Mouse (Mus musculus): Measurements from ENCODE around the gene Btaf1. TPM values are rescaled to one million over a fixed set of nuclear protein-coding genes. Genes with fewer than 3 reads are reported as not detected.

Gene Btaf1
- polyA plus RNA-seq (2015; fragmentation: Nextera tagmentation; extraction: Ambion mirVana), result 7.9 and 8.5 TPM in 2 replicates

GRCm38 (mm10) chr19:36925671-36926552 is at the start of gene Btaf1:
Btaf1 (plus strand) TSS chr19:36926079.
- peak within 1 kb of the TSS; percentile 98 for H3K9ac ChIP-seq (ENCODE audit: low read depth, low read length)
- peak within 1 kb of the TSS; percentile 91 for H3K4me2 ChIP-seq (ENCODE audit: low read depth, low read length)
- ATAC-seq (ENCODE audit: low read depth), result peak; percentile 92
- no peaks in the 10 kb centered on the region for H3K9me3 ChIP-seq (replicated peaks; ENCODE audit: control insufficient read depth, low read length)
- no peaks in the 10 kb centered on the region for H3K36me3 ChIP-seq (ENCODE audit: control insufficient read depth, insufficient read depth)
- no peaks in the 10 kb centered on the region for H3K27me3 ChIP-seq (ENCODE audit: control insufficient read depth, insufficient read depth, low read depth, low read length)
- peaks cover 26% of the 10 kb centered on the region for H3K4me1 ChIP-seq (ENCODE audit: control insufficient read depth, low read depth, low read length)
- peak within 1 kb of the TSS; percentile 99 for H3K4me3 ChIP-seq (ENCODE audit: low read depth, low read length)
- peak within 1 kb of the TSS; percentile 99 for H3K27ac ChIP-seq (ENCODE audit: low read length)
- WGBS (ENCODE audit: insufficient replicate concordance), result under 1% methylated on average over 95 of the region's 98 CpGs

- Histone ChIP-seq H3K4me3 (ENCODE audit: low read depth, low read length) (no peak overlapping the region), H3K4me1 (ENCODE audit: control insufficient read depth, low read depth, low read length) (no peaks in the 10 kb centered on the region), H3K9ac (ENCODE audit: low read depth, low read length) (no peak overlapping the region), H3K27ac (ENCODE audit: low read length) (no peak overlapping the region), H3K4me2 (ENCODE audit: low read depth, low read length) (no peak overlapping the region), H3K27me3 (ENCODE audit: control insufficient read depth, insufficient read depth, low read depth, low read length) (no peaks in the 10 kb centered on the region), H3K9me3 (replicated peaks; ENCODE audit: control insufficient read depth, low read length) (no peaks in the 10 kb centered on the region), H3K36me3 (ENCODE audit: control insufficient read depth, insufficient read depth) (peaks cover 40% of the 10 kb centered on the region)
- no peak for ATAC-seq (ENCODE audit: low read depth)
These were observed 48.5 kb upstream of the Btaf1 start for GRCm38 (mm10) chr19:36877329-36877728.

GRCm38 (mm10) chr19:36878743-36879495 is 47.0 kb upstream of the Btaf1 start:
- Histone ChIP-seq H3K27me3 (ENCODE audit: control insufficient read depth, insufficient read depth, low read depth, low read length) (no peaks in the 10 kb centered on the region), H3K9ac (ENCODE audit: low read depth, low read length) (no peak overlapping the region), H3K36me3 (ENCODE audit: control insufficient read depth, insufficient read depth) (peaks cover 45% of the 10 kb centered on the region), H3K9me3 (replicated peaks; ENCODE audit: control insufficient read depth, low read length) (no peaks in the 10 kb centered on the region), H3K27ac (ENCODE audit: low read length) (no peak overlapping the region), H3K4me3 (ENCODE audit: low read depth, low read length) (no peak overlapping the region), H3K4me2 (ENCODE audit: low read depth, low read length) (no peak overlapping the region), H3K4me1 (ENCODE audit: control insufficient read depth, low read depth, low read length) (no peaks in the 10 kb centered on the region)
- ATAC-seq (ENCODE audit: low read depth), result no peak
- WGBS (ENCODE audit: insufficient replicate concordance), result 82% methylated on average over 11 of the region's 11 CpGs

GRCm38 (mm10) chr19:36883119-36883518 is 42.8 kb upstream of the Btaf1 start:
- Histone ChIP-seq H3K4me1 (ENCODE audit: control insufficient read depth, low read depth, low read length) (no peaks in the 10 kb centered on the region), H3K36me3 (ENCODE audit: control insufficient read depth, insufficient read depth) (peaks cover 51% of the 10 kb centered on the region), H3K4me3 (ENCODE audit: low read depth, low read length) (no peak overlapping the region), H3K27ac (ENCODE audit: low read length) (no peak overlapping the region), H3K9me3 (replicated peaks; ENCODE audit: control insufficient read depth, low read length) (no peaks in the 10 kb centered on the region), H3K9ac (ENCODE audit: low read depth, low read length) (no peak overlapping the region), H3K4me2 (ENCODE audit: low read depth, low read length) (no peak overlapping the region), H3K27me3 (ENCODE audit: control insufficient read depth, insufficient read depth, low read depth, low read length) (no peaks in the 10 kb centered on the region)
- 71% methylated on average over 6 of the region's 6 CpGs for WGBS (ENCODE audit: insufficient replicate concordance)
- no peak for ATAC-seq (ENCODE audit: low read depth)

GRCm38 (mm10) chr19:36886316-36886715 is 39.6 kb upstream of the Btaf1 start:
- no peak for ATAC-seq (ENCODE audit: low read depth)
- Histone ChIP-seq H3K27me3 (ENCODE audit: control insufficient read depth, insufficient read depth, low read depth, low read length) (no peaks in the 10 kb centered on the region), H3K4me3 (ENCODE audit: low read depth, low read length) (no peak overlapping the region), H3K9me3 (replicated peaks; ENCODE audit: control insufficient read depth, low read length) (no peaks in the 10 kb centered on the region), H3K27ac (ENCODE audit: low read length) (no peak overlapping the region), H3K36me3 (ENCODE audit: control insufficient read depth, insufficient read depth) (peaks cover 57% of the 10 kb centered on the region), H3K4me1 (ENCODE audit: control insufficient read depth, low read depth, low read length) (no peaks in the 10 kb centered on the region), H3K9ac (ENCODE audit: low read depth, low read length) (no peak overlapping the region), H3K4me2 (ENCODE audit: low read depth, low read length) (no peak overlapping the region)
- WGBS (ENCODE audit: insufficient replicate concordance), result 77% methylated on average over 2 of the region's 2 CpGs

- no peaks in the 10 kb centered on the region for H3K27me3 ChIP-seq (ENCODE audit: control insufficient read depth, insufficient read depth, low read depth, low read length)
- H3K36me3 ChIP-seq (ENCODE audit: control insufficient read depth, insufficient read depth), result peaks cover 53% of the 10 kb centered on the region
- no peak for ATAC-seq (ENCODE audit: low read depth)
- no peaks in the 10 kb centered on the region for H3K4me1 ChIP-seq (ENCODE audit: control insufficient read depth, low read depth, low read length)
- no peak overlapping the region for H3K27ac ChIP-seq (ENCODE audit: low read length)
- H3K9me3 ChIP-seq (replicated peaks; ENCODE audit: control insufficient read depth, low read length), result no peaks in the 10 kb centered on the region
- H3K4me3 ChIP-seq (ENCODE audit: low read depth, low read length), result no peak overlapping the region
- H3K9ac ChIP-seq (ENCODE audit: low read depth, low read length), result no peak overlapping the region
- 76% methylated on average over 3 of the region's 3 CpGs for WGBS (ENCODE audit: insufficient replicate concordance)
- no peak overlapping the region for H3K4me2 ChIP-seq (ENCODE audit: low read depth, low read length)
These were observed 38.2 kb upstream of the Btaf1 start for GRCm38 (mm10) chr19:36887706-36888105.

GRCm38 (mm10) chr19:36891746-36892145 is 34.1 kb upstream of the Btaf1 start:
- Histone ChIP-seq H3K9ac (ENCODE audit: low read depth, low read length) (no peak overlapping the region), H3K27me3 (ENCODE audit: control insufficient read depth, insufficient read depth, low read depth, low read length) (no peaks in the 10 kb centered on the region), H3K9me3 (replicated peaks; ENCODE audit: control insufficient read depth, low read length) (no peaks in the 10 kb centered on the region), H3K27ac (ENCODE audit: low read length) (no peak overlapping the region), H3K4me2 (ENCODE audit: low read depth, low read length) (no peak overlapping the region), H3K4me3 (ENCODE audit: low read depth, low read length) (no peak overlapping the region), H3K4me1 (ENCODE audit: control insufficient read depth, low read depth, low read length) (no peaks in the 10 kb centered on the region), H3K36me3 (ENCODE audit: control insufficient read depth, insufficient read depth) (peaks cover 40% of the 10 kb centered on the region)
- no peak for ATAC-seq (ENCODE audit: low read depth)
- 82% methylated on average over 3 of the region's 3 CpGs for WGBS (ENCODE audit: insufficient replicate concordance)

- Histone ChIP-seq H3K9ac (ENCODE audit: low read depth, low read length) (no peak overlapping the region), H3K36me3 (ENCODE audit: control insufficient read depth, insufficient read depth) (peaks cover 8% of the 10 kb centered on the region; the same call in 1 of the 2 replicates), H3K4me3 (ENCODE audit: low read depth, low read length) (no peak overlapping the region), H3K9me3 (replicated peaks; ENCODE audit: control insufficient read depth, low read length) (no peaks in the 10 kb centered on the region), H3K4me2 (ENCODE audit: low read depth, low read length) (no peak overlapping the region), H3K27me3 (ENCODE audit: control insufficient read depth, insufficient read depth, low read depth, low read length) (no peaks in the 10 kb centered on the region), H3K4me1 (ENCODE audit: control insufficient read depth, low read depth, low read length) (no peaks in the 10 kb centered on the region), H3K27ac (ENCODE audit: low read length) (no peak overlapping the region)
- whole genome bisulfite sequencing (ENCODE audit: insufficient replicate concordance), result 57% methylated on average over 10 of the region's 10 CpGs
- no peak for ATAC-seq (ENCODE audit: low read depth)
These were observed 28.9 kb upstream of the Btaf1 start for GRCm38 (mm10) chr19:36896791-36897569.

Measured in liver, embryonic 16.5 days (tissue).